Mouse (Mus musculus) layer of hippocampus, adult 2 months (tissue): ENCODE data around the gene Mboat7. TPM values are rescaled to one million over a fixed set of nuclear protein-coding genes. Genes with fewer than 3 reads are reported as not detected.

ENCODE experiments used
- DNase-seq, 2 experiments: peaks; one replicate each; pipeline ENCODE4 v3.0.0; 2022; ENCODE audit warnings: low spot score in 2 of 2
- H3K27ac ChIP-seq: fragments of 200-600 bp; 2 replicates; pipeline ENCODE4 v1.8.1; 2022
- H3K4me3 ChIP-seq: fragments of 200-600 bp; 2 replicates; pipeline ENCODE4 v1.8.1; 2022; ENCODE audit warnings: mild to moderate bottlenecking
- CTCF ChIP-seq: fragments of 200-600 bp; conservative IDR thresholded peaks from 2 replicates; pipeline ENCODE4 v1.8.1; 2022; ENCODE audit warnings: antibody characterized with exemption, mild to moderate bottlenecking, moderate library complexity
- total RNA-seq, 2 experiments: library from RNA; stranded (reverse); gene quantifications; 2 replicates each; pipeline ENCODE4 v1.2.3; 2021

The Mboat7 gene
- total RNA-seq, 2 experiments from 2014 or later: 160 to 170 TPM

- no peak for DNase-seq
- TF ChIP-seq CTCF: no peak
- peak overlapping the region; percentile 77 for H3K27ac ChIP-seq
These were observed 8.6 kb downstream of the Mboat7 start for GRCm38 (mm10) chr7:3684698-3685097.

GRCm38 (mm10) chr7:3683908-3684550, 9.3 kb downstream of the Mboat7 start:
- TF ChIP-seq CTCF: no peak
- no peak overlapping the region for H3K4me3 ChIP-seq
- peak in 1 of 2 experiments; percentile 59 for DNase-seq
- H3K27ac ChIP-seq: peak overlapping the region; percentile 77

More at GRCm38 (mm10) chr7:3684698-3685097, 8.6 kb downstream of the Mboat7 start:
- no peak overlapping the region for H3K4me3 ChIP-seq

GRCm38 (mm10) chr7:3677342-3677741, 16.0 kb downstream of the Mboat7 start, which contains the start of gene Tmc4:
Gene Tmc4, minus strand, starts transcription at chr7:3677553.
- no peak within 1 kb of the TSS for H3K27ac ChIP-seq
- no peak for TF ChIP-seq CTCF
- no peak for DNase-seq
- no peak within 1 kb of the TSS for H3K4me3 ChIP-seq

GRCm38 (mm10) chr7:3676371-3676770, 17.0 kb downstream of the Mboat7 start:
- Histone ChIP-seq H3K27ac (no peak overlapping the region), H3K4me3 (no peak overlapping the region)
- TF ChIP-seq CTCF: no peak
- no peak for DNase-seq

GRCm38 (mm10) chr7:3675228-3675548, 18.1 kb downstream of the Mboat7 start:
- no peak for TF ChIP-seq CTCF
- no peak overlapping the region for H3K27ac ChIP-seq
- DNase-seq: no peak
- H3K4me3 ChIP-seq: no peak overlapping the region

GRCm38 (mm10) chr7:3674507-3675227, 18.7 kb downstream of the Mboat7 start:
- DNase-seq: peak; percentile 79 to 90
- peak; percentile 99 for TF ChIP-seq CTCF
- no peak overlapping the region for H3K27ac ChIP-seq
- no peak overlapping the region for H3K4me3 ChIP-seq

GRCm38 (mm10) chr7:3666921-3667391, 26.4 kb downstream of the Mboat7 start:
- DNase-seq: no peak
- TF ChIP-seq CTCF: peak; percentile 35
- no peak overlapping the region for H3K27ac ChIP-seq
- H3K4me3 ChIP-seq: no peak overlapping the region

GRCm38 (mm10) chr7:3665215-3666114, 27.9 kb downstream of the Mboat7 start, which contains the start of gene Leng1:
Gene Leng1, minus strand, starts transcription at chr7:3665840.
- DNase-seq: peak; percentile 97 to 98
- no peak for TF ChIP-seq CTCF
- Histone ChIP-seq H3K27ac (peak within 1 kb of the TSS; percentile 87), H3K4me3 (peak within 1 kb of the TSS; percentile 66)

- no peak for DNase-seq
- Histone ChIP-seq H3K4me3 (peak overlapping the region; percentile 66), H3K27ac (peak overlapping the region; percentile 87)
- no peak for TF ChIP-seq CTCF
These were observed 28.7 kb downstream of the Mboat7 start for GRCm38 (mm10) chr7:3664524-3665214.

GRCm38 (mm10) chr7:3658578-3658977, 34.7 kb downstream of the Mboat7 start:
- DNase-seq: no peak
- no peak overlapping the region for H3K4me3 ChIP-seq
- no peak overlapping the region for H3K27ac ChIP-seq
- no peak for TF ChIP-seq CTCF

- no peak overlapping the region for H3K27ac ChIP-seq
- TF ChIP-seq CTCF: no peak
- DNase-seq: no peak
- H3K4me3 ChIP-seq: no peak overlapping the region
These were observed 36.4 kb downstream of the Mboat7 start for GRCm38 (mm10) chr7:3656966-3657365.

- no peak for TF ChIP-seq CTCF
These were observed 46.7 kb downstream of the Mboat7 start for GRCm38 (mm10) chr7:3646641-3647040.

More at GRCm38 (mm10) chr7:3646641-3647040, 46.7 kb downstream of the Mboat7 start:
- no peak for DNase-seq
- Histone ChIP-seq H3K4me3 (peak overlapping the region; percentile 95), H3K27ac (peak overlapping the region; percentile 36; the same call in 1 of the 2 replicates)
